Mouse (Mus musculus) E14TG2a.4 (cell line): ENCODE results near the gene Pcnx3.

Experiments used
- H3K27me3 ChIP-seq: 2 replicates; pipeline ENCODE4 v1.6.1; 2014; ENCODE audit warnings: low read length, control low read depth; ENCODE audit not compliant: insufficient read depth
- H3K36me3 ChIP-seq: 2 replicates; pipeline ENCODE4 v1.6.1; 2014; ENCODE audit warnings: low read length, control low read depth; ENCODE audit not compliant: insufficient read depth
- H3K4me1 ChIP-seq: replicated peaks from 2 replicates; pipeline ENCODE4 v1.6.1; 2014; ENCODE audit warnings: low read depth, low read length, control low read depth
- H3K4me3 ChIP-seq: replicated peaks from 2 replicates; pipeline ENCODE4 v1.5.1; 2014; ENCODE audit warnings: mild to moderate bottlenecking, low read length
- H3K9me3 ChIP-seq: 2 replicates; pipeline ENCODE4 v1.6.1; 2014; ENCODE audit warnings: low read length, control low read depth
- CTCF ChIP-seq: conservative IDR thresholded peaks from 2 replicates; pipeline ENCODE4 v1.5.1; 2014; ENCODE audit warnings: low read length
- NANOG ChIP-seq: IDR thresholded peaks from 2 replicates; pipeline ENCODE4 v1.6.1; 2014; ENCODE audit warnings: borderline replicate concordance, low read length, mixed read lengths
- POU5F1 ChIP-seq: IDR thresholded peaks from 2 replicates; pipeline ENCODE4 v1.6.1; 2014; ENCODE audit warnings: low read length, borderline replicate concordance

The Pcnx3 gene

DNA sequence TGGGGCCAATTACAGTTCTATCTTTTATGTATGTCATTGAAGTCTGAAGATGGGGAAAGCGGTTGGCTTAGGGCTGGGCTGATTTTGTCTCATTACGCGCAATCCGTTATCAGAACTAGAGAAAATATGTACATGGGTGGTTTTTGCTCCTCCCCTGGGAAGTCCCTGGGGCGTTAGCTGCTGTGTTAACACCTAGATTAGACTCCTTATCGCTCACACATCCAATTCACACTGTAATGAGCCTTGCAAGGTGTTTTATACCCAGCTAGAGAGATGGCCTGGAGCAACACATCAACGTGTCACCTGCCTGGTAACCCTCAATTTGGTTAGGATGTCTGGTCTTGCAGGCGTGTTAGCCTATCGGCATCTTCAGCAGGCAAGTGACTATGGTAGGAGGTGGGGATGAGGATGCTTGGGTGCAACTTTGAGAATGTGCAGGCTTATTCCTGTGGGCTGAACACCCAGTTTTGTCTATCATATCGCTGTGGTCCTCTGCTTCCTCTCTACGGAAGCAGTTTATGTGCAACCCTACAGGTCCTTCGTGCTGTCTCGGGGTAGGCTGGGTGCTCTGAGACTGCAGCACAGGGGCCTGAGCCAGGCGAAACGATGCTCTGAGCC lies 38.4 kb upstream of the Pcnx3 start:
- Histone ChIP-seq H3K4me1 (peaks cover 70% of the 10 kb centered on the region), H3K9me3 (no peaks in the 10 kb centered on the region), H3K36me3 (peaks cover 22% of the 10 kb centered on the region), H3K27me3 (peaks cover 43% of the 10 kb centered on the region), H3K4me3 (peak overlapping the region; percentile 58)
- TF ChIP-seq POU5F1 (no peak), NANOG (no peak), CTCF (no peak)

- Histone ChIP-seq H3K4me1 (peaks cover 70% of the 10 kb centered on the region), H3K36me3 (peaks cover 26% of the 10 kb centered on the region), H3K4me3 (peak within 1 kb of the TSS; percentile 71), H3K27me3 (peaks cover 43% of the 10 kb centered on the region), H3K9me3 (no peaks in the 10 kb centered on the region)
- no peak for TF ChIP-seq POU5F1
- no peak for TF ChIP-seq NANOG
- no peak for TF ChIP-seq CTCF
These were observed 37.2 kb upstream of the Pcnx3 start, which contains the start of gene Ehbp1l1 for GRCm38 (mm10) chr19:5725767-5726515. Gene Ehbp1l1 (minus strand): TSS chr19:5726317.

GRCm38 (mm10) chr19:5725029-5725707 lies 36.5 kb upstream of the Pcnx3 start:
- H3K9me3 ChIP-seq = no peaks in the 10 kb centered on the region
- peak overlapping the region; percentile 71 for H3K4me3 ChIP-seq
- peaks cover 67% of the 10 kb centered on the region for H3K4me1 ChIP-seq
- H3K27me3 ChIP-seq = peaks cover 43% of the 10 kb centered on the region
- TF ChIP-seq POU5F1 = no peak
- no peak for TF ChIP-seq CTCF
- TF ChIP-seq NANOG = no peak
- H3K36me3 ChIP-seq = peaks cover 26% of the 10 kb centered on the region

DNA sequence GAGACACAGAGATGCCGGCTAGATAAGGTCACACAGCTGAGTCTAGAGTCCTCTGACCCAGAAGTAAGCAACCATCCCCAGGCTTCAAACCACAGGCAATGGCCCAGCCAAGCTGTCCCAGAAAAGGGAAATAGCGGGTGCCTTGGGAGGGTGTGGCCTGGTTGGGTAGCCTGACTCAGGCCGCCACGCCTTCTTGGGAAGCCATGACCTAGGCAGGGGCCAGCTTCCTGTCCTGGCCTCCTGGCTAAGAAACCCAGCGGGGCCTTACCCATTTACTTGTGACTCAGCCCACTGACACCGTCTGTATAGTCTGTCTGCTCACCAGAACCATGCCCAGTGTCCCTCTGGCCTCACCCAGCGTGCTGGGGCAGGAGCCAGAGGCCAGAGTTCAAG lies 35.8 kb upstream of the Pcnx3 start:
- H3K36me3 ChIP-seq = peaks cover 26% of the 10 kb centered on the region
- H3K4me1 ChIP-seq = peaks cover 61% of the 10 kb centered on the region
- no peaks in the 10 kb centered on the region for H3K9me3 ChIP-seq
- H3K4me3 ChIP-seq = no peak overlapping the region
- TF ChIP-seq CTCF (no peak), POU5F1 (no peak), NANOG (no peak)
- H3K27me3 ChIP-seq = peaks cover 43% of the 10 kb centered on the region

DNA sequence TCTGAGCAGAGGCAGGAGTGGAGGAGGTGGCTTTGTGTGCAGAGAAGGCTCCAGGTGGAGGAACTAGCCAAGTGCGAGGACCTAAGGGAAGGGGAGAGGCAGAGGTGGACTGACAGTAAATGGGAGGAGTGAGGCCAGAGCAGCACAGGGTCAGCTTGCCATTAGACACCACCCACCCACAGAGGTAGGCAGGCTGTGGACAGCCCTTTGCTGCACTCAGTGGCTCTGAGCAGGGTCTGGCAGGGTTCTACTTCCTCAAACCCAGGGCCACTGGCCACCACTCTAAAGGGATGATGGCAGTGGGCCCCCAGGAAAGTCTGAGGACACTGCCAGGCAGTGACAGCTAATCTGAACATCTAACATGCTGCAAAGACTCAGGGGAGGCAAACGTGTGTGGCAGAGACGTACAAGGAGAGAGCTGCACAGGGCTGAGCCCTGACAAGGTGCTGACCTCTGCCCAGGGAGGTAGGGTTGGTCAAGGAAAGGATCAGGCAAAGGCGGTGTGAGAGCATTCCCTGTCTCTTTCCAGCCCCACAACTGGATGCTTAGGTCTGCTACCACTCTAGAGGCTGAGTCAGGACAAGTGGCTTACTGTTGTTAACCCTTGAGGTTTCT lies 35.3 kb upstream of the Pcnx3 start:
- Histone ChIP-seq H3K9me3 (no peaks in the 10 kb centered on the region), H3K4me1 (peaks cover 60% of the 10 kb centered on the region), H3K36me3 (peaks cover 31% of the 10 kb centered on the region), H3K4me3 (no peak overlapping the region), H3K27me3 (peaks cover 47% of the 10 kb centered on the region)
- TF ChIP-seq NANOG (no peak), POU5F1 (no peak), CTCF (no peak)

- Histone ChIP-seq H3K27me3 (peaks cover 48% of the 10 kb centered on the region), H3K4me3 (no peak overlapping the region), H3K9me3 (no peaks in the 10 kb centered on the region), H3K4me1 (peaks cover 49% of the 10 kb centered on the region), H3K36me3 (peaks cover 26% of the 10 kb centered on the region)
- TF ChIP-seq POU5F1 (no peak), NANOG (no peak), CTCF (no peak)
These were observed 34.2 kb upstream of the Pcnx3 start for GRCm38 (mm10) chr19:5722848-5723425.

DNA sequence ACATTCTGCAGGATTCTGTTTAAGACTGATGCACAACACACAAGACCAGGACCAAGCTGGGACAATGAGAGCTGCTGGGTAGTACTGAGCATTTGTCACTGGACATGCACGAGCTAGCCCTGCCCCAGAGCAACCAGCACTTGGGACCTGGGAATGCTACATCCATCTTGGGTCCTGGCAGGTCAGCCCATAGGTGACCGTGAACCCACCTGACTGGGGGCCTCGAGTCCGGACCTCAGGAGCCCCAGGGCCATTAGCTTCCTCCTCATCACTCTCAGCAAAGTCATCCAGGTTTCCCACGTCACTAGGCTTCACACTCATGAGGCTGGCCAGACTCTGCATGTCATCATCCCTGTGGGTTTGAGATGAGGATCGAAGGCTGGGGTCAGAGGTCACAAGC lies 32.5 kb upstream of the Pcnx3 start:
- H3K4me1 ChIP-seq = peaks cover 46% of the 10 kb centered on the region
- peaks cover 45% of the 10 kb centered on the region for H3K27me3 ChIP-seq
- H3K4me3 ChIP-seq = no peak overlapping the region
- no peak for TF ChIP-seq CTCF
- no peak for TF ChIP-seq NANOG
- TF ChIP-seq POU5F1 = no peak
- H3K36me3 ChIP-seq = peaks cover 26% of the 10 kb centered on the region
- no peaks in the 10 kb centered on the region for H3K9me3 ChIP-seq

GRCm38 (mm10) chr19:5716955-5717354 lies 28.2 kb upstream of the Pcnx3 start:
- Histone ChIP-seq H3K4me3 (no peak overlapping the region), H3K4me1 (peaks cover 56% of the 10 kb centered on the region), H3K36me3 (peaks cover 26% of the 10 kb centered on the region), H3K9me3 (no peaks in the 10 kb centered on the region), H3K27me3 (peaks cover 32% of the 10 kb centered on the region)
- no peak for TF ChIP-seq NANOG
- no peak for TF ChIP-seq POU5F1
- no peak for TF ChIP-seq CTCF
